ENCODE assay signal across 37 mouse cellular contexts in the genomic region with DNA sequence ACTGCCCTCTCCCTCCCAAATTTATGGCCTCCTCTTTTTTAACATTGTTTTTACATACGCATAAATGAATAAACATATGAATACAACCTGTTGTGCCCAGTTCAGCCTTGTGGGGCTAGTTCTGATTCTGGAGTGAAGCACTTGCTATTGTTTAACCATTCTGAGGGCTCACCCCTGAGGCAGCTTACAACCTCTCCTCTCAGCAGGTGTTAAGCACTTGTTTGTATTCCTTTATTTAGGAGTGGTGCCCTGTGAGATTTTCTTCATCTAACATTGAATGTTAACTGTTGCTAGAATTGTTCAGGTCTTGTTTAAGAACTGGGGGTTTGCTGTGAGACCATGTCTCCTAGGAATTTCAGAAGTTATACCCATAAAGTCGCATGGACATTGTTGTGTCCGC. TPM values are rescaled to one million over a fixed set of nuclear protein-coding genes. Genes with fewer than 3 reads are reported as not detected.
"Had no signal": no experiment of that assay in that cellular context is flagged by ENCODE, and none has a peak within 500 bp of the region (broad histone marks: within the 10 kb centered on the region; RNA-seq: fewer than 3 reads in every experiment).

No protein-coding gene starts in this region.

- H3K4me1 ChIP-seq: limb, embryonic 10.5 days; limb, embryonic 12.5 days; limb, embryonic 13.5 days; limb, embryonic 15.5 days; liver, embryonic 12.5 days; liver, embryonic 13.5 days; liver, embryonic 15.5 days; lung, embryonic 15.5 days; megakaryocyte, embryonic 14.5 days; midbrain, embryonic 10.5 days; midbrain, embryonic 12.5 days; midbrain, embryonic 13.5 days; midbrain, embryonic 15.5 days had no signal

- H3K9ac ChIP-seq: limb, embryonic 12.5 days; limb, embryonic 13.5 days; limb, embryonic 15.5 days; liver, embryonic 12.5 days; liver, embryonic 13.5 days; liver, embryonic 14.5 days; liver, embryonic 15.5 days; liver, postnatal 0 days; lung, embryonic 14.5 days; lung, embryonic 15.5 days; midbrain, embryonic 12.5 days; midbrain, embryonic 13.5 days; midbrain, embryonic 15.5 days had no signal

- H3K36me3 ChIP-seq: limb, embryonic 10.5 days; limb, embryonic 12.5 days; limb, embryonic 13.5 days; limb, embryonic 15.5 days; liver, embryonic 12.5 days; liver, embryonic 13.5 days; liver, embryonic 15.5 days; lung, embryonic 15.5 days; midbrain, embryonic 10.5 days; midbrain, embryonic 12.5 days; midbrain, embryonic 13.5 days; midbrain, embryonic 15.5 days had no signal

- H3K27ac ChIP-seq: limb, embryonic 10.5 days; limb, embryonic 12.5 days; limb, embryonic 13.5 days; limb, embryonic 15.5 days; liver, embryonic 12.5 days; liver, embryonic 13.5 days; liver, embryonic 14.5 days; liver, embryonic 15.5 days; lung, embryonic 15.5 days; macrophage; midbrain, embryonic 10.5 days; midbrain, embryonic 12.5 days; midbrain, embryonic 13.5 days; midbrain, embryonic 15.5 days had no signal

- H3K4me3 ChIP-seq: limb, embryonic 10.5 days; limb, embryonic 12.5 days; limb, embryonic 13.5 days; limb, embryonic 15.5 days; liver, embryonic 12.5 days; liver, embryonic 13.5 days; liver, embryonic 15.5 days; lung, embryonic 15.5 days; megakaryocyte, embryonic 14.5 days; midbrain, embryonic 10.5 days; midbrain, embryonic 12.5 days; midbrain, embryonic 13.5 days; midbrain, embryonic 15.5 days; myocyte had no signal

- ATAC-seq: liver, embryonic 12.5 days; liver, postnatal 0 days; lung, postnatal 0 days; midbrain, embryonic 13.5 days; midbrain, embryonic 15.5 days; midbrain, embryonic 16.5 days had no signal

- H3K4me2 ChIP-seq: limb, embryonic 12.5 days; limb, embryonic 13.5 days; limb, embryonic 15.5 days; liver, embryonic 11.5 days; liver, embryonic 12.5 days; liver, embryonic 13.5 days; liver, embryonic 15.5 days; lung, embryonic 14.5 days; lung, embryonic 15.5 days; midbrain, embryonic 11.5 days; midbrain, embryonic 12.5 days; midbrain, embryonic 13.5 days; midbrain, embryonic 15.5 days had no signal

- DNase-seq: left cerebral cortex, postnatal 4 days; liver; liver, embryonic 13.5 days; liver, postnatal 0 days; lung, adult 18-20 months; lung, adult 2 months; lung, embryonic 14.5 days; lung, postnatal 10 days; lung, postnatal 14 days; lung, postnatal 36 days; lung, postnatal 4 days had no signal

- H3K27me3 ChIP-seq: limb, embryonic 12.5 days; limb, embryonic 13.5 days; limb, embryonic 15.5 days; liver, embryonic 12.5 days; liver, embryonic 13.5 days; liver, embryonic 15.5 days; lung, embryonic 15.5 days; megakaryocyte, embryonic 14.5 days; midbrain, embryonic 12.5 days; midbrain, embryonic 13.5 days; midbrain, embryonic 15.5 days had no signal

- H3K9me3 ChIP-seq: limb, embryonic 10.5 days; limb, embryonic 12.5 days; limb, embryonic 13.5 days; limb, embryonic 15.5 days; liver, embryonic 12.5 days; liver, embryonic 13.5 days; liver, embryonic 15.5 days; lung, embryonic 15.5 days; megakaryocyte, embryonic 14.5 days; midbrain, embryonic 10.5 days; midbrain, embryonic 12.5 days; midbrain, embryonic 13.5 days; midbrain, embryonic 15.5 days had no signal

RNA-seq across cellular contexts. Expression of gene Slc4a10, which starts 28.1 kb away (rescaled TPM):
- total RNA-seq: liver, adult 2 months; megakaryocyte progenitor cell, adult 5-6 weeks; megakaryocyte, adult 5-6 weeks; megakaryocyte-erythroid progenitor cell, adult 5-6 weeks; monocyte, adult 5-6 weeks had no signal
- polyA plus RNA-seq: limb, embryonic 10.5 days; limb, embryonic 11.5 days; limb, embryonic 12.5 days; liver, adult 2 months; liver, embryonic 14.5 days; liver, embryonic 16.5 days; lung, adult 2 months; macrophage; midbrain, embryonic 10.5 days; myocyte had no signal
